Mouse (Mus musculus) cerebellum, postnatal 10 days (tissue): Measurements from ENCODE around the gene Psph.

Experiments
- DNase-seq, 2 experiments: peaks; one replicate each; pipeline ENCODE4 v3.0.0; 2021; ENCODE audit warnings: mixed read lengths in 2 of 2

The Psph gene

DNA sequence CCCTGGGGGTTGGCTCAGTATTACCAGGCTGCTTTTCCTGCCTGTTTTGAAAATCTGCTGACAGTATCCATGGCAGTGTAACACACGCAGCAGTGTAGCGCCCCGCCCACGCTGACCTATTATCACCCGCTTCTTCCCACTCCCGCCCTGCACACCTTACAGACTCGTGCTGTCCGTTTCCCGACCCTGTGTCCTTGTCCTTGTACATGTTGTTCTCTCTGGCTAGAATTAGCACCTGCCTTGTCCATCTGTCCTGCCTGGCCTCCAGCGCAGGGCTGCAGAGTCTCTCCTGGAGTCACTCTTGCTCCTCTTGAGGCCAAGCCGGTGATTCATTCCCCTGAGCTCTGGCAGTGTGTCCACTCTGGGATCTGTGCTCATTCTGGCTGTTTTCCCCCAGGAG is 56.9 kb downstream of the Psph start:
- DNase-seq: peak; percentile 25 to 31

DNA sequence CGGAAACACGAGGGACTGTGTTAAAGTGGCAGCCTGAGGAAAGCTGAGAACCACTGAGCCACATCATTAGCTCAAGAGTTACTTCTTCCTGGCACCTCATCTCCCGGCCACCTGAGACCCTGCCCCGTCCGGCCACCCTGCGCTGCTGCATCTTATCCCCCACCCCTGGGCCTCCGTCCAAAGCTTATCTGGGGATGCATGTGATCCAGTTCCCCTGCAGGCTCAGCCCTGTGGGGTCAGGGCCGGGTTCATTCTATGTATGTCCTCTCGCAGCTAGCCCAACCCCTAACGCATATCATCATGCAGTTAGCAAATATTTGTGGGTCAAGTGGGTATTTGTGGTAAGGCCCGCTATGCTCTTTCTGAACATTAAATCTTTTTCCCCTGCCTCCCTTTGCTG is 58.0 kb downstream of the Psph start:
- DNase-seq: peak; percentile 46 to 64

GRCm38 (mm10) chr5:129726784-129727183 is 60.5 kb downstream of the Psph start:
- no peak for DNase-seq

- DNase-seq: peak; percentile 38 to 52
Observed at GRCm38 (mm10) chr5:129725774-129726392, 61.4 kb downstream of the Psph start.

DNA sequence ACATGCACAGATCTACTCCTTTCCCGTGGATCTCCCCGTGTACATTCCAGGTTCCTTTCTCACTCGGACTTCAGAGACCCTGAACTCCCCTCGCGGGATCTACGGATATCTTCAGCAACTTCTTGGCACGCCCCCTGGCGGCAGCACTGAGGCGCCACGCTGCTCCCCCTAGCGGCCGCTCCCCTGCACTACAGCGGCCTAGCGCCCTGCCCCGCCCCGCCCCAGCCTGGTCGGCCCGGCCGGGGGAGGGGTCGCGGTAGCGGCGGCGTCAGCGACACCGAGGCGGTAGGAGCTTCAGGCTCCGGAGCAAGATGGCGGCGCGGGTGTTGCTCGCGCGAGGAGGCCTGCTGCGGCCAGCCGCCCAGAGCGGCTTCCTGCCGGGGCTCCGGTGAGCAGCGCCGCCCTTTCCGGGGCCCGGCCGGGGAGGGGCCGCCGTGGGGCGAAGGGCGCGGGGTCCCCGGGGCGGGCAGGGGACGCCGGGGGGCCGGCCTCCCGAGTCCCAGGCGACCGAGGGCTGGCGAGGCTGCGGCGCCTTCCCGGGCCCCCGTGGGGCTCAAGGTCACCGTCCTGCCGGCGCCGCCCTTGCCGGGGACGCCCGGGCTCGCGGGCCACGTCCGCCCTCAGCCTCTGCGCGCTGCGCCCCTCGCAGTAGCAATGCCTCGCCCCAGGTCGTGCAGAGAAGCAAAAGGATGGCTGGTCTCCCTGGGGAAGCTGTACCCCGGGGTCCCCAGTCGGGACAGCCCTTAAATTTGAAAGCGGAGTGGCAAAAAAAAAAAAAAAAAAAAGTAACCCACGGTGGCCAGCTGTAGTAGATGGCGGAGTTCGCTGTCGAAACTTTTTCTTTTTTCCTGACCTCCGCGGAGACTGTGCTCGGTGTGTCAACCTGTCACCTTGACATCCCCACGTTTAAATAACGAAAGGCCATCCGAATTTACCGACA is 62.1 kb downstream of the Psph start, which contains the start of gene Nipsnap2:
Gene Nipsnap2, plus strand, starts transcription at position 230 of the 940 bp plus-strand sequence.
- DNase-seq: peak; percentile 97

GRCm38 (mm10) chr5:129724268-129724667 is 63.0 kb downstream of the Psph start:
- no peak for DNase-seq

DNA sequence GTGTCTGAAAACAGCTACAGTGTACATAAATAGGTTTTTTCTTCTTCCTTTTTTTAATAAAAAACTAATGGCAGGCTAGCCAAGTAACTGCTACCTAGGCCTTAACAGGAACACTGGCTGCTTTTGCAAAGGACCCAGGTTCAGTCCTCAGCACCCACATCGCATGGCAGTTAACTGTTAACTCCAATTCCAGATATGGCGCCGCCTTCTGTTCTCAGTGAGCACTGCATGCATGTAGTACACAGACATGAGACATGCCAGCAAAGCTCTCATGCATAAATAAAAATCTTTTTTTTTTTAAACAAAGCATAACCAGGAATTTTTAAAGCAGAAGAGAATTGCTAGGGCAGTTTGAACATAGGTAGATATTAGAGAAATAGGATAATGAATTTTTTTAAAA is 67.1 kb downstream of the Psph start:
- DNase-seq: no peak

GRCm38 (mm10) chr5:129717016-129717415 is 70.2 kb downstream of the Psph start:
- DNase-seq: no peak
